Mouse (Mus musculus): ENCODE measurements at regions not wholly inside any gene's neighbourhood (a gene's known extent, or its start where the extent isn't known, plus 50 kb on each side); places are given as distances from the start of the nearest gene placed in this dataset.

DNA sequence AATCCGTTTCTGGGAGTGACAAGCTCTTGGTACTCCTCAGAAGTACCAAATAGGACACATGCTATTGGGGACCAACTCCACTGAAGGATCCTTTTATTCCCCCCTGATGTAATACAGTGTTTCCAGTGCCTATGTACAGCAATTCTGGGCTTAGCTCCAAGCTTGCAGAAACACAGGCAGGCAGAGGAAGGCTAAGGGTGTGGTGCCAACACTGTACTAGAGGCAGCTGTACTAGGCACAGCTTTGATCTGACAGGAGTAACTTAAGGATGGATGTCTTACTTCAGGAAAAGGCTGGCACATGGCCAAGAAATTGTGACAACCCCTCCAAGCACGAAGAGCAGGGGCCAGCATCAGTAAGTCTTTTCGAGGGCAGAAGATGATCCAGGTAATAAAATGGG is 154.7 kb upstream of the Arid2 start:
- TF ChIP-seq CTCF (IDR thresholded peaks at IDR 0.05; ENCODE audit: borderline replicate concordance, control insufficient read depth, extremely low read depth, insufficient read depth, low read length, poor library complexity) (no peak), POLR2A (IDR thresholded peaks at IDR 0.05; ENCODE audit: control insufficient read depth, extremely low read depth, insufficient read depth, low read length, poor library complexity) (no peak)
